Mouse (Mus musculus) cortical plate, adult 2 months (tissue): ENCODE results near the gene Gtpbp6.

Experiments
- CTCF ChIP-seq: fragments of 200-500 bp; IDR thresholded peaks from 2 replicates; pipeline ENCODE4 v1.5.1; 2011; ENCODE audit warnings: mild to moderate bottlenecking, control low read depth, low read length; ENCODE audit not compliant: insufficient read depth; ENCODE audit errors: extremely low read depth
- POLR2A ChIP-seq: fragments of 200-500 bp; IDR thresholded peaks from 2 replicates; pipeline ENCODE4 v1.6.1; 2011; ENCODE audit warnings: mild to moderate bottlenecking, low read length, control low read depth; ENCODE audit not compliant: insufficient read depth; ENCODE audit errors: extremely low read depth

DNA sequence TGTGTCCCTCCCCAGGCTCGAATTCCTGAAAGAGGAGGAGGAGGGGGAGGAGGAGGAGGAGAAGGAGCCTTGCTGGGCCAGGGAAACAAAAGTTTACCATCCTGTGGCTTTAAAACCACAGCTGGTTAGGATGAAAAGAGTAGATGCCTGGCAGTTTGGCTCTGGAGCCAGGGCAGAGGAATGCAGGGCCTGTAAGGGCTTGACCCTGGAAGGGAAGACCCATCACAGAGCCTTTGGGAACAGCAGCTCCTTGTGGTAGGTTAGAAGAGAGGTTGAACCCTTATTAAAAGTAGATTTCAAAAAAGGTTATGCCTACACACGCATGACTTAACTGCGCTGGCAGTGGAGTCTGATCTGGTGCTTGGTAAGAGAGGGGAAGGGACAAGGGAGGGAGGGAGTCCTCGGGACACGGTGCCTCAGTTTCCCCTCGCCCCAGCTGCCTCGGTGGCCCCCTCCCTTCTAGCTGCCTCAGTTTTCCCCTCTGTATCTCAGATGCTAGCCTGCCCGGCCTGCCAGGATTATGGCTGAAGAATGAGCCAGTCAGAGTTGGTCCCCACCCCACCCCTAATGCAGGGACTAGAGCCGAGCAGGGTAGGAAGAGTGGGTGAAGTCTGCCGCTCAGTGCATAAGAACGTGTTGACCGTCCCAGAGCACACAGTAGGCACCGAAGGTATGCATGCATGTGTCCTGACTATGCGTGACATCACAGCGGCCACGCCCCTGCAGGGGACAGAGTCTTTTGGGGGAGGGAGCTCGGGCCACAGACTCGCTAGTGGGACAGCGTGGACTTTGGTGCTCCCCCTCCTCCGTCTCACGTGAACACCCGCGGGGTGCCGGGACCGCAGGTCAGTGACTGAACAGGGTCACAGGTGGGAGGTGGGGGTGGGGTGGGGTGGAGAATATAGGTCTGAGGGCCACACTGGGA lies 8.1 kb downstream of the Gtpbp6 start, which contains the start of gene Plcxd1:
- no peak for TF ChIP-seq POLR2A
- TF ChIP-seq CTCF = no peak
